ENCODE assay signal across 8 mouse cellular contexts in genomic region chrX:135885411-135886233, GRCm38 (mm10). TPM values are rescaled to one million over a fixed set of nuclear protein-coding genes. Genes with fewer than 3 reads are reported as not detected.
DNase-seq lines count a peak whose midpoint lies in the region; ATAC-seq and TF ChIP-seq lines count a peak whose summit lies in the region.

No protein-coding gene starts in this region.

- peak overlapping the region; percentile 60 for H3K4me2 ChIP-seq in lung, embryonic 14.5 days

- peak overlapping the region; percentile 69; the same call in 1 of the 2 replicates for H3K27ac ChIP-seq in lung, embryonic 14.5 days (ENCODE audit: low read depth)

- H3K36me3 ChIP-seq in G1E (replicated peaks) = peaks cover 27% of the 10 kb centered on the region
- peaks cover 25% of the 10 kb centered on the region for H3K36me3 ChIP-seq in lung, embryonic 14.5 days (ENCODE audit: insufficient read depth)

- H3K4me1 ChIP-seq in G1E (ENCODE audit: insufficient read depth, low read depth, low read length) = peaks cover 3% of the 10 kb centered on the region
- no peaks in the 10 kb centered on the region for H3K4me1 ChIP-seq in lung, embryonic 14.5 days (ENCODE audit: insufficient read depth)

- ATAC-seq in G1E (ENCODE audit: extremely low read depth, insufficient number of reproducible peaks, low FRiP score, poor library complexity, severe bottlenecking) = peak; percentile 95
- peak; percentile 97 to 99 for ATAC-seq in hematopoietic stem cell, adult 5-6 weeks (replicated peaks in 1 of 2; ENCODE audit: insufficient read depth in 1 of 2, low FRiP score in 2 of 2, low TSS enrichment in 1 of 2, low read depth in 1 of 2, poor library complexity in 2 of 2, severe bottlenecking in 2 of 2)
- ATAC-seq in lung, embryonic 14.5 days (ENCODE audit: insufficient read depth) = peak; percentile 99

- H3K4me3 ChIP-seq in G1E (ENCODE audit: low read depth, low read length) = peak overlapping the region; percentile 81
- peak overlapping the region; percentile 57 for H3K4me3 ChIP-seq in lung, embryonic 14.5 days (ENCODE audit: low read depth, low read length)

- WGBS in lung, embryonic 14.5 days = 16% methylated on average over 41 of the region's 41 CpGs

- DNase-seq in G1E (ENCODE audit: low spot score) = peak; percentile 37
- peak; percentile 68 for DNase-seq in cerebellum, adult 8-10 months
- DNase-seq in frontal cortex, adult 2 months (ENCODE audit: extremely low spot score in 1 of 2, low spot score in 1 of 2) = peak; percentile 61 to 79
- DNase-seq in layer of hippocampus, adult 9-10 months (ENCODE audit: low spot score) = peak; percentile 41
- DNase-seq in lung, embryonic 14.5 days = peak; percentile 84
- peak; percentile 82 for DNase-seq in ovary, adult 18-20 months (ENCODE audit: low spot score)
- DNase-seq in thymus, postnatal 0 days (ENCODE audit: low spot score) = peak; percentile 87

- TF ChIP-seq CTCF in G1E (IDR thresholded peaks at IDR 0.05; ENCODE audit: low read depth, low read length) = no peak
- 0 out of 2 replicates have a peak, but pooled peaks have one; percentile 6 for TF ChIP-seq CTCF in lung, embryonic 14.5 days (IDR thresholded peaks at IDR 0.05; ENCODE audit: low read depth)

- no peaks in the 10 kb centered on the region for H3K27me3 ChIP-seq in G1E (ENCODE audit: insufficient read depth, low read length)
- H3K27me3 ChIP-seq in lung, embryonic 14.5 days (ENCODE audit: insufficient read depth, low read length) = no peaks in the 10 kb centered on the region

- peak overlapping the region; percentile 65 for H3K9ac ChIP-seq in lung, embryonic 14.5 days

- no peaks in the 10 kb centered on the region for H3K9me3 ChIP-seq in G1E (replicated peaks)
- no peaks in the 10 kb centered on the region for H3K9me3 ChIP-seq in lung, embryonic 14.5 days (ENCODE audit: low read depth, low read length)

RNA-seq across cellular contexts. Expression of gene Gprasp2, which starts 46.8 kb away (rescaled TPM):
- total RNA-seq in G1E (2014; fragmentation: Nextera tagmentation) = not detected in 2 replicates
- 0.22 and 0.41 TPM in 2 replicates for total RNA-seq in G1E (2017)
- 0.14 TPM in 1 of 2 replicates, not detected in the other for polyA plus RNA-seq in G1E (2012)
- polyA plus RNA-seq in frontal cortex, adult 2 months (2012; rRNA removed) = 87.4 and 110 TPM in 2 replicates
- 12.4 and 26.8 TPM in 2 replicates for total RNA-seq in hematopoietic stem cell, adult 5-6 weeks (2017)
- 19.6 and 22.1 TPM in 2 replicates for polyA plus RNA-seq in lung, embryonic 14.5 days (2014; fragmentation: Nextera tagmentation; extraction: Ambion mirVana)
- 6.6 and 7.0 TPM in 2 replicates for polyA plus RNA-seq in thymus, postnatal 0 days (2015; fragmentation: Nextera tagmentation; extraction: Ambion mirVana)

Comparison
In these comparisons a context has a peak if more than half of its experiments do, and no peak if none do; other contexts are left out.
1. Peak in every context shown above with its lines: DNase-seq, ATAC-seq, H3K4me3 ChIP-seq and H3K27ac ChIP-seq.
2. DNase-seq: peak in every context shown above with its lines; median percentile 87 in thymus, postnatal 0 days; 84 in lung, embryonic 14.5 days; 82 in ovary, adult 18-20 months; 70 in frontal cortex, adult 2 months; 68 in cerebellum, adult 8-10 months; 41 in layer of hippocampus, adult 9-10 months; 37 in G1E.